Mouse (Mus musculus): ENCODE measurements around the gene Syt10.
"Not testable (repeated sequence)": the region's sequence is repeated elsewhere in the genome, so short reads cannot be mapped to it uniquely, and the experiment has no call there.

Syt10 gene

DNA sequence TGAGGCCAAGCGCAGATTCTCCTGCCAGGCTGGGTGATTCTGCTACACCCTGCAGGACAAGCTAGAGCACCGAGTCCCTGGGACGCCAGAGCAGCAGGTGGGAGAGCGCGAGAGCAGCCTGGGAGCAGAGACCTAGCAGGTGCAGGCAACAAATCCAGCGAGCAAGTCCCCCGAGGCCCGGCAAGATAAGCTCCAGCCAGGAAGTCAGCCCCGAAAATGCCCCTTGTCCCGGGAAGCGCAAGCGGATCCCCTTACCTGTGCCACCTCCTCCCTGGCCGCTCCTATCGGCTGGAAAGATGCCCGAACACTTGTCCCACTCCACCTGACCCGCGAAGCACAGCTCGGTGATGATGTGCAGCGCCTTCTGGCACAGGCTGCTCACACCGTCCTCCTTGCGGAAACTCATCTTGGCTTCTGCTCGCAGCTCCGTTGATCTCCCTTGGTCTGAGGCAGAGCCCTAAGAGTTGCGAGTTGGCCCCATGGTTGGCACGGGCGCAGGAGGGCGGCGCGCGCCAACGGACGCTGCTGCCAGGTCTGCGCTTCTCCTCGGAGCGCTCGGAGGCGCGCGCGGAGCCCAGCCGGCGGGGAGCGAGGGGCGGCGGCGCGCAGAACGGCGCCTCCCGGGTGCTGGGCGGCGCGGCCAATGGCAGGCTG, at the start of gene Syt10:
Gene Syt10 (minus strand): TSS at position 497 of the 654 bp plus-strand sequence.
- in situ Hi-C loops (cut with MboI, MseI), result no loop called here

DNA sequence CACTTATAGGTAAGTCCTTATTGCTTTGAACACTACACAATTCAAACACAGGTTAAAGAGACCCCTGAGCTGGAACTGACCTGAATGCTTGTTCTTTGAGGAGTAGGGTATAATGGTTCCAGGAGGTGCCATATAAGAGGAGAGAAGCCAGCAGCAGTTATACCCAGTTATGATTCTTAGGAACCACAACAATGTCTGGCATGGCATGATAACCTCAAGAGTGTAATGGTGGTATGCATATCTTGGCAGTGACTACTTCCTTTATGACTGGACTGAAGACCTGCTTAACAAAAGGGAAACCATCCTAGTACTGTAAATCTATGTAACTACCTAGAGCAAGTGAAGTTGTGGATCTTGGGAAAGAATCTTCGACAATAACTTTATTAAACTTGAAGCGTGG, 42.1 kb upstream of the Syt10 start:
- in situ Hi-C loops (cut with MboI, MseI), result no loop called here

DNA sequence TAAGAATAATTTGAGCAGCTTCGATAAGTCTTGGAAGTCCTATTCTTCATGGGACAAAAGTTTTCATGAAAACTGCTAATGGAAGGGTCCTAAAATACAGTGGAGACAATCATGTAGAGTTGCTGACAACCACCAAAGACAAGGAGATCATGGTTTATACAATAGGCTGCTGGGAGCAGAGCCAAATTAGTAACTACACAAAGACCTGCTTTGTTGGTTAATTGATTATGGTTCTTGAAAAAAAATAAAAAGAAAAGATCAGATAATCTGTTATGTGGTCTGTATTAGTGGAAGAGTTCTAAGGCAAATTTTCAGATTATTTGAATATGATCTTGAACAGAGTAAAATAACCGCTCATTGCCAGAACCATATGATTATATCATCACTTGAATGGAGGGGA, 37.3 kb upstream of the Syt10 start:
- in situ Hi-C loops (cut with MboI, MseI), result no loop called here

GRCm38 (mm10) chr15:89816098-89816497, 25.6 kb downstream of the Syt10 start:
- in situ Hi-C loops (cut with MboI, MseI), result no loop called here

GRCm38 (mm10) chr15:89804478-89804877, 37.2 kb downstream of the Syt10 start:
- in situ Hi-C loops (cut with MboI, MseI), result no loop called here

DNA sequence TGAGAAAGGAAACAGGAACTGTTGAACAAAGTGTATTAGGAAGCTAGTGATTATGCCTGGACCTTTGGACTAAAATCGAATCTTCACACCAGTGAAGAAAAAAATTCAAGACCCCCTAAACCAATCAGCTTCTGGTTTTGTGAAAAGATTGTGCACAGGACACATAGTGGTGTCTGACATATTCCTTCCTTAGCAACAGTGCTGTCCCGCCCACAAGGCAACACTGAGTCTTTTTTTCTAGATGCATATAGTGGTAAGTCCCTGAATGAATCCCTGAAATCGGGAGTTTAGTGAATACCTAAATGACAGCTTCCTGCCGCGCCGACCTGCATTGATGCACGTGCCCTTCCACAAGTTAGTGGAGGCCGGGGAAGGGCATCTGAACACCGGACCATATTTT, 61.7 kb downstream of the Syt10 start:
- in situ Hi-C loops (cut with MboI, MseI), result no loop called here

DNA sequence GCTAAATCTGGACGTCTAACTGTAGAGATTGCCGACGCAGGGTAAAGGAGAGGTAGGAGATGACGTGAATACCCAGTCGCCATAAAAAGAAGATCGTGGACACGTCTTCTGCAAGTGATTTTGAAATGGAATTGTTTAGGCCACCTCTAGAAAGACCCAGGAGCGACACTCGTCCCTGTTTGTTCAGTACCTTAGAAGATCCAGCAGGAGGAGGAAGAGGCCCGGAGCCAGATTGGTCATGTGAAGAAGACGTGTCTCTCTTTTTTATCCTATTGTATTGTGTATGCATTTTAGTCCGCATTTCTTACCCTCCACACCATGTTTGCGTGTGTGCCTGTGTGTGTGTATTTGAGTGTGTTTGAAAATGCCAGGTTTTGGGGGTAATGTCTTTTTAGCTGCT, 75.6 kb downstream of the Syt10 start:
- in situ Hi-C loops (cut with MboI, MseI), result not testable (repeated sequence)

DNA sequence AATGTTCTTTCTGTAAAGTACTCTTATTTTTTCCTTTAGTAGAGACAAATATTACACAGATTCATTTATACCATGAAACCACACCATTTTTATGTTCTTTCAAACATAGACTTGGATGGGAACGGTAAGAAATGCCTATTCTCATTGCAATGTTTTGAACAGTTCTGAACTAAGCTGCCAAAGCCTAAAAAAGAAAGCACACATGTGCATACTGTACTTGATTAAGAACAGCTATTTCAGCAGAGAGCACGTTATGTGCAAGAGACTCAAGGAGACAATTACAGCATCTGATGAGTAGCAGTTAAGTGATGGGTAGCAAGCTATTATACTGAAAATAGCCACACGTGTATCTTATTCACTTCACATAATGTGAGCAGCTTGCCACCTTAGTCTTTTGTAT, 108.0 kb downstream of the Syt10 start:
- in situ Hi-C loops (cut with MboI, MseI), result no loop called here

Data from regulatory T cell (primary cell).